Mouse (Mus musculus) thymus, postnatal 4 days (tissue): ENCODE results near the gene Proz.

Experiments used
- DNase-seq: peaks from one replicate; pipeline ENCODE4 v3.0.0; 2021

The Proz gene

DNA sequence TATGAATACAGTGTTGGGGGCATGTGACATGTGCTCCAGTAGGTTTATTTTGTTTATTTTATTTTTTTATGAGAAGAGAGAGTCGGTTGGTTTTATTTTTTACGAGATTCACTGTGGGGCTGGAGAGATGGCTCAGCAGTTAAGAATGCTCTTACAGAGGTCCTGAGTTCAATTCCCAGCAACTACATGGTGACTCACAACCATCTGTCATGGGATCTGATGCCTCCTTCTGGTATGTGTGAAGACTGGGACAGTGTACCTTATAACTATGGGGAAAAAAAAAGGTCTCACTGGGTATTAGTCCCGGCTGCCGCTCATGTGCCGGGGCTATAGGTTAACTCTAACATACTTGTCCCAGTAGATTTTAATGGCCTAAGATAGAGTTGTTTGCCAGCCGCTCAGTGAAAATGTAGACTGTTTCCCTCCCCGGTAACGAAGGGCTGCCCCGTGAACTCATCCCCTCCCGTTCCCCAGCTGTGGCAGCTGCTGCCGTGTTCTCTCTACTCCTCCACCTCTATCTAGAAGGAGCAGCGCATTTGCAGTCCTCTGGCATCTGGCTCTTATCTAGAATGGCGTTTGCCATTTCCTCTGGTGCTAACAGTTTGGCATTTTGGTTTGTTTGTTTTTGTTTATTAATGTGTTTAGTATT lies 47.4 kb downstream of the Proz start:
- no peak for DNase-seq

DNA sequence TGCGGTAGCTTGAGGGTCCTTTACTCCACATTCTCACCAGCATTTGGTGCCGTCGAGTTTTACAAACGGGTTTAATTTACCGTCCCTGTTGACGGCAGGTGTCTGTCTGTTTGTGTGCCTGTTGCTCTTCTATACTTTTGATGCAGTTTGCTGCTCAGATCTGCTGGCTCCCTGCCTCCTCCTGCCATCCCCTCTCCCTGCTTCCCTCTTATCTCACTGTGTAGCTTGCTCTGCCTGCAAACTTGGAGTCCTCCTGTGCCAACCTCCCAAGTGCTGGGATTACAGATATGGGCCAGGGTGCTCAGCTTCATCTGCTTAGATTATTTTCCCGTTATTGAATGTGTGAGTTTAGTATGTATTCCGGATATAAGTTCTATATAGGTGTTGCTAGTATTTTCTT lies 48.3 kb downstream of the Proz start:
- no peak for DNase-seq

DNA sequence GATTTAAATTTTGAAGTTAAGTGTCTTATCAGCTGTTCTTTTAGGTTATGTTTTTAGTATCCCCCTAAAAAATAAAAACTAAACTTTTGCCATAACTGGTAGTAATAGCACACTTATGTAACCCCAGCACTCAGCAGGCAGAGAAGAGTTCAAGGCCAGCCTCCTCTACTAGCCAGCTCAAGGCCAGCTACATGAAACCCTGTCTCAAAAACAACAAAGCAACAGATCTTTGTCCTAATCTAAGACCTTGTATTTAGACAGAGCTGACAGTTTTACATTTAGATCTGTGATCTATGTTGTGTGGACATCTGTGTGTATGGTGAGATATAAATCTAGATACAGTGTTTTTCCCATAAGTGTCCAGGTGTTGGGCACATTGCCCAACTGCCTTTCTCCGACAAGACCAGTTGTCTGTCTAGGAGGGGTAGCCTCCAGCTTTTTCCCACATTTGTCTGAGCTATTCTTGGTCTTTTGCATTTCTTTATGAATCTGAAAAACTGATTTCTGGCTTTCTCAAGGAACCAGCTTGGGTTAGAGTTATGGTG lies 48.8 kb downstream of the Proz start:
- DNase-seq, result no peak

DNA sequence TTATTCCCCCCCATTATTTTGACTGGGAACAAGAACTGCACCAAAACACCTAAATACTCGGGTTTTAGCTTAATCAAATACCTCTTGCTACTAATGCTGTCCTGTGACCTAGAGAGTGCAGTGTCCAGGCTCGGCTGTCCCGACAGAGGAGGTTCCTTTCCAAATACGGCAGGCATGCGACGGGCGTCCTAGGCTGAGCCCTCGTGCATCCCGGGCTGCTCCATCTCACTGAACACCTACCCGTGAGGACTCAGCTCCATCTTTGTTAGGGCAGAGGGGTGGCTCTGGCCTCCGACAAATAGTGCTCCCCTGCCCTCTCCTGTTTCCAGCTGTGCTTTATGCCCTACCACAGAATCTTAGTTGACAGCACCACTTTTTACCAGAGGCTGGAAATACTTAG lies 51.2 kb downstream of the Proz start:
- no peak for DNase-seq

GRCm38 (mm10) chr8:13113232-13113631 lies 52.5 kb downstream of the Proz start:
- DNase-seq, result no peak

- no peak for DNase-seq
Measured at GRCm38 (mm10) chr8:13117096-13117495, 56.4 kb downstream of the Proz start.

DNA sequence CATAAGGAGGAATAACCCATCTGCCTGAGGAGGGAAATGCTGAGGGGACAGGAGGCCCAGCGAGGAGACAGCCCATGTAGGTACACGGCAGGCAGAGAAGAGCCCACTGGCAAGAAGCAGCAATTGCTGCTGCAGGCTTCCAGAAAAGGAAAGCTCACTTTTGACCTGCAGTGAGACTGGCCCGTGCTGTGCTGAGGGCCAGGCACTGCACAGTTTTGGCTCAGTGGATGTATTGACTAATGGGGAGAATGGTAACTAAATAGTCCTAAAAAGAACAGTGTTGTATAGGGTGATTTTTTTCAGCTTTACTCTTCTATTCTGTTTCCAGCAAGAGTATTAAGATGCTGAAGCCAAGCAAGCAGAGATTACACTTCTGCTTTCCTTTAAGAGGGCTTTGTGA lies 57.8 kb downstream of the Proz start:
- DNase-seq, result no peak

- DNase-seq, result no peak
Measured at GRCm38 (mm10) chr8:13120882-13121665, 60.4 kb downstream of the Proz start.

DNA sequence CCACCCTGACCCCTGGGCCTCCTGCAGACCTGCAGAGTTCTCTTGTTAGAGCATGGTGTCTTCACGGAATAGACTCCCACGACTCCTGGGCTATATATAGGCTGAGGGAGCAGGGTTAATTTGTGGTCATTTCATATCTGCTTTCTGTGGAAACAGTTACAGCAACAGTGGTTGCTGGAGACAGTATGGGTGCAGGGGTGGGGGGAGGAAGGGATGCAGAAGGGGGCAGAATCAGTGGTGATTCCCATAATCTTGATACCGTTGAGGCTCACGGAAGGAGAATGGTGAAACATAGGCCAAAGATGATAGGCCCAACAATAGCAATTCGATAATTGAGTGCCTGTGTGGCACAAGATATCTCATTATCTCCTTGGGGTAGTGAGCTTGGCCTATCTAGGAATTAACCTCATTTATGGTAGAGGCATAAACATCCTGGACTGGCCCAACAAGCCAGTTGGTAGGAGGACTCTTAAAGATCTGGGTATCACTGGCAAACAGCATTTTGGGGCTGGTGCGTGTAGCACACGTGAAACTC lies 62.2 kb downstream of the Proz start:
- DNase-seq, result no peak

GRCm38 (mm10) chr8:13124897-13125296 lies 64.2 kb downstream of the Proz start:
- DNase-seq, result no peak
